Mouse (Mus musculus) right cerebral cortex, adult 18-20 months (tissue): ENCODE results near the gene Trarg1.

ENCODE experiments used
- DNase-seq: peaks from one replicate; pipeline ENCODE4 v3.0.0; 2022; ENCODE audit warnings: mixed read lengths

The Trarg1 gene

DNA sequence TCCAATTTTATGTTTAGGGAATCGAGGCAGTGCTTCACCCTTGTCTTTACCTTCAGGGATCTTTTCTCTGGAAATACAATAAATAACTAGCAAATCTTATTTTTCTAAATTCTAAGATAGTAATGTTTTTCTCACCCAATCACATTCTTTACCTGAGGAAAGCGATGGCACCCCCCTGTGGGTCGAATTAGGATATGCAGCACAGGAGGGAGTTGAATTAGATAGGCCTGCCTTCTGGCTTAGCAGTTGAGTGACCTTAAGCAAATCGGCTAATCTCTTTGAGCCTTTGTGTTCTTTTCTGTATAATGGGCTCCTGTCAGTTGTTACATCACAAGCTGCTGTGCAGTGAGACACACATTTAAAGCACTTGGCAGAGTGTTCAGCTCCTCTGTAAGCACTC is 4.9 kb upstream of the Trarg1 start:
- no peak for DNase-seq

DNA sequence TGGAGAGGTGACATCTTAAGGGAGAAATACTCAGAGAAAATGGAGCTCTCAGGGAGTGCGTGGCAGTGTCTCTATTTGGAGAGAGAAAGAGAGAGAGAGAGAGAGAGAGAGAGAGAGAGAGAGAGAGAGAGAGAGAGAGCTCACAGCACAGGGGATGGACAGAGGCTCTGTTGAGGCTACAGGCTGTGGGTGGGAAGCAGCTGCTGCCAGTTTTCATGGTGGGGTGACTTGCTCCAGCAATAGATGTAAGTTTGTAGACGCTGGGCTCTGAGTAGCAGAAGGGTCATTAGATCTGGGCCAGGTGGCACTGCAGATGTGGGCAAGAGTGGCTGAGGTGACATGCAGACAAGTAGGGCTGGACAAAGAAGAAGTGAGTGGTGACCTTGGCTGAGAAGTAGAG is 6.0 kb downstream of the Trarg1 start:
- DNase-seq = no peak

DNA sequence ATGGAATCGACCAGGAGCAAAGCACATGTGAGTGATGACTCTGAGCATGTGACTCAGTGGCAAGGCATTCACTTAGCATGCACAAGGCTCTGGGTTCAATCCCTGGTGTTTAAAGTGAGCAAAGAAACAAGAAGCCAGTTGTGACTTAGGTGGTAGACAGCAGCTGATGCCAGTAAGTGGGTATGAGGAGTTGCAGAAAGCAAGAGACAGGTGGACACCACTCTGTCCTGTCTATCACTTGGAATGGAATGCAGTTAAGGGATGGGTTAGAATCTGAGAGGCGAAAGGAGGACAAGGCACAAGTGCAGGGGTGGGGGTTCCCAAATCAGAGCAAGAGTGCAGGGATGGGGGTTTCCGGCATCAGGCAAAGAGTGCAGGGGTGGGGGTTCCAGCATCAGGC is 12.5 kb downstream of the Trarg1 start:
- DNase-seq = no peak

DNA sequence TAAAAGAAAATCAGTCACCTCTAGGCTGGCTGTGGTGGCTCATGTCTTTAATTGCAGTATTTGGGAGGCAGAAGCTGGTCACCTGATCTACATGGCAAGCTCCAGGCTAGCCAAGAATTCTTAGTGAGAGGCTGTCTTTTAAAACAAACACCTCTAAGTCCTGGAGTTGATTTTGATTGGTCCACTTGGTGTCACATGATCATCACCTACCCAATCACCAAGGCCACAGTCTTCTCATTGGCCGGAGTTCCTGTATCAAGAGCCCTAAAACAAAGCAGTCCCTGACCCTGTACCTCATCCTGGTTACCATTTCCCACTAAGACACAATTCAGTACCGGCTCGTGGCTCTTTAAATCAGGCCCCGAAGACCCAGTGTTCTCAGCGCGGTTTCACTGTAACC is 16.2 kb downstream of the Trarg1 start:
- DNase-seq = peak; percentile 45

DNA sequence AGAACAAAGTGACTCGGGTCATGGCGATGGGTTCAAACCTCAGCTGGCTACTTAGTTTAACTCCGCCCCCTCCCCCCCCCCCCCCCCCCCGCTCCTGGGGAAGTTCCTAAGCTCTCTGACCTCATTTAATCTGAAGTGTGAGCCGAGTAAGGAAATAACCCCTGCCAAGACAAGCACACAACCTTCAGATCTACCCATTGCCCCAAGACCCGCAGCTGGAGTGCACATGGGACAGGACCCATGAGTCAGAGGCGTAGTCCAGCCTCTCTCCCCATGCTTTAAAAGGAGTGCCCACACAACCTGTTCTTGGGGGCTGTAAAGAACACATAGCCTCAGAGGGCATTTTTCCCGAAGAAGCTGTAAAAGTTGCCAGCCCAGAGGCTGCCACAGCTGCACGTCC is 20.0 kb downstream of the Trarg1 start:
- DNase-seq = no peak

DNA sequence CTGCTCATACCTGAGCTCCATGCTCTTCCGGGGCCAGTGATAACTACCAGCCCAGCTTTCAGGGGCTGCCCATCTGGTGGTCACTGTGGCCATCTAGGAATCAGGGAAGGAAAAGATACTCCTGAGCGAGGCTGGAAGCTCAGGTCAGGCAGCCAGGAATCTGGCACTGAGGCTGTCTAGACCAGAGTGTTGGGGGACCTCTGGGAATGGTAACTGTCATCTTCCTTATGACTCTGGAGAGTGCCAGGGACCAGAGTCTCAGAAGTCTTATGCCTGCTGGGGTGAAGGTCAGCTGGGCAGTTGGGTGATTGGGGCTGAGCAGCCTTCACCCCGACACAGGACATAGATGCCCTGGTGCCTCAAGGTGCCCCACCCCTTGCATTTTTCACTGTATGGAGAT is 28.0 kb downstream of the Trarg1 start:
- DNase-seq = no peak

DNA sequence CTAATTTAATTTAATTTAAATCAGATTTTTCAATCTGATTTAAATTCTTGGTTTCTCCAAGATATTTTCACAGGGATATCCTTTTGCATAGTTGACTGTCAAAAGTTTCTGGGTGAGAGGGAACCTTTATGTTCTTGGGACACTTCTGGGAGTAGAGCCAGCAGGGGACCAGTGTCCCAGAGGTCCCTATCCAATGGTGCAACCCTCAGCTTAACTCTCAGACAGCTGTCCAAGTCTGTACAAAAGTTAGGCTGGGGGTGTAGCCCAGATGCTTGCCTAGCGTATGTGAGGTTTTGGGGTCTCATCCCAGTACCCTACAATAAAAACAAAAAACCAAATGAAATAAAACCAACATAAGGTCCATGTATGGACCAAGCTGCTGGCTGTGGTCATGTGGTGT is 28.5 kb downstream of the Trarg1 start:
- DNase-seq = no peak

DNA sequence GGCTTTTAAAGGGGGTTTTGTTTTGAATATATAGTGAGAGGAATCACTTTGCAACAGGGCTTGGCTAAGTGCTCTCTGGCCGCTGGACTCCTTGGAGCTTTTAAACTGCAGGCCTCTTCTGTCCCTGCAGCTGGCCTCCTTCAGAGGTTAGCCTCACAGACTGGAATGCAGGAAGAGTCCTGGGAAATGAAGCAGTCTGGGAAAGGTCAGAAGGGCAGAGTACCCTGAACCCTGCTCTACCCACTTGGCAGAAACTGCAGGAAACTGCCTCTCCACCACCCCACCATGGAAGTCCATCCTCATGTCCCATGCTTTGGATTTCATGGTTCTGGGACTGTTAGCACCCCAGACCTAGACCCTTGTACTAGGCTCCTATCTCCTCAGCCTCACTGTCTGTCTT is 29.3 kb downstream of the Trarg1 start:
- DNase-seq = no peak

DNA sequence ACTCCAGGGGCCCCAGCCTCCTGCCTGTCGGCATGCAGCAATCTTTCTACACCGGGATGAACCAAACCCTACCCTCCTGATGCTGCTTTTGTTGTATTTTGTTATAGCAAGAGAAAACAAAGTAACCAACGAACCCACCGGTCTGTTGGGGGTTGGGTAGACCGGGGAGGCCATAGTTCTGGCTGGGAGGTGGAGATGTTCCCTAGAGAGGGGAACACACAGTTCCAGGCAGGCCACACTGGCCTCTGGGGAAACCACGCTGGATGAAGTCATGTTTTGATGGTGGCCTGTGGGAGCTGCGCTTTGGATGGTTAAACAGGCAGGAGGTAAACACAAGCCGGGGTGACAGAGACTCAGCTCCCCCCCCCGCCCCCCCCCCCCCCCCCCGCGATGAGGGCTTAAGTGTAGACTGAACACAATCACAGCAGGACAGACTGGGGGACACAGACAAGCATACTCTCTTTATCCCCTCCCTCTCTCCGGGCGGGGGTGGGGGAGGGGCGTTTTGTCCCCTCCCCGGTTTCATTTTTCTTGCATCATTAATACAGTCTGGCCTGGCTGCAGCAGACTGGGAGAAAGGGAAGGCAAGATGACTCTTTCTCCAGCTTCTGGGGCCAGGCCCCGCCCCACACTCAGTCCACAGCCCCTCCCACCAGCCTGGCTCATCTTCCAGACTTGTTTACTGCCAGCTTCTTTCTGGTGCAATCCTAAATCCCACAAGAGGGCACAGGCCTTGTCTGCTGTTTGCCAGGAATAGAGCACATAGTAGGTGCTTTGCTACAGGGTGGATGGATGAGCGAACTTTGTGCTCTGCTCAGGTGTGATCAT is 30.2 kb downstream of the Trarg1 start:
- DNase-seq = no peak

DNA sequence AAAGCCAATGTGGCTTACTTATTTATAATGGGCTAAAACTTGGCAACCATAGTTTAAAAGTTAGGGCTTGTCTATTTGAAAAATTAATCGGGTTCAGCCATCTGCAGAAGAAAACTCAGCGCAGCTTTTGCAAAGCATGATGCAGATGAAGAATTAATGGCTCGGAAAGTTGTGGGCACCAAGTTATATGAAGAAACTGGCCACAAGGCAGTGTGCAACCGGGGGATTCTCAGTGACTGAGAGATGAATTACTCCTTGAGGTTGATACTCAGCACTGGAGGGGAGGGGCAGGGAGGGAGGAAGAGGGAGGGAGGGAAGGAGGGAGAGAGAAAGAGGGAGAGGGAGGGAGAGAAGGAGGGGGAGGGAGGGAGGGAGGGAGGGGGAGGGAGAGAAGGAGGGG is 37.4 kb downstream of the Trarg1 start:
- no peak for DNase-seq

DNA sequence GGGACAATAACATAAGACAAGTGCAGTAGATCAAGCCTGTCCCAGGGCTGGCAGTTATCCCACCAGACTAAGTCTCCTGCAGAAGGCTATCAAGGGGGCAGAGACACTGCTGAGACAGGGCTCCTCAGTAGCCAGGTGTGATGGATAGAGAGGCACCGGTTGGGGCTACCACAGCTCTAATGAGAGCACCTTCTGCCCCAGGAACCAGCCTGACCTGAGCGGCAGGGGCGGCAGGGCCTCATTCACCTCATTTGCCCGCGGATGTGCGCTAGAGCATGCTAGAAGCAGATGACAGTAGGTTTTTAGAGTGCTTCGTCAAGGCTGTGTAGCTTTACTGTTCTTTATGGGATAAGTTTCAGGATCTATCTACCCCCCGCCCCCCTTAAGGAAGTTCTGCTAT is 44.3 kb downstream of the Trarg1 start:
- DNase-seq = no peak

DNA sequence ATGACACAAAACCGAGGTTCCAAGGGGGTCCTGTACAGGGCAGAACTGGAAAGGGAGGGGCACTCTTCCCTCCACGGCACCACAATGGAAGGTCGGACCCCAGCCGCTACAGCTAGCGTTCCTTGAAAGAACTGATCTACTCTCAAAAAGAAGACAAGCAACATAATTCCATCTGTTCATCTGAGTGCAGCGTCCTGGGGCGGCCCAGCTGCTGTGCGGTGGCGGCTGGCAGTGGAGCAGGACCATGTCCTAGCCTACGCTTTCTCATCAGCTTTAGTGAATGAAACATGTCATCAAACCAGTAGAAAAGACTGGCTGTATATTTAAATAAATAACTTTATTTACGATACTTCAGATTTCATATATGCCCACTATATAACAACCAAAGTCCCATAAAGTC is 48.5 kb downstream of the Trarg1 start:
- DNase-seq = no peak

DNA sequence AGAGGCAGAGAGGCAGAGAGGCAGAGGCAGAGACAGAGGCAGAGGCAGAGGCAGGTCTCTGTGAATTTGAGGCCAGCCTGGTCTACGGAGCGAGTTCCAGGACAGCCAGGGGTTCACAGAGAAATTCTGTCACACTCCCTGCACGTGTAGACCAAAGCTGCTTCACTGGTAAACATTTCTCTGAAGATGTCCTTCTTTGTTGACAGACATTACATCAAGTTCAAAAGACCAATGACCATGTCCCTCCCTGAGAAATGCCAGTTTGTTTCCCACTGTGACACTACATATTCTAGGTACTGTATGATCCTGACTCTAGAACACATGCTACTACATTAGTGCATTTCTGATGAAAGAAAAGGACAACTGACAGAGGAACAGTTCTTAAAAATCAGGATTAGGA is 51.0 kb downstream of the Trarg1 start:
- no peak for DNase-seq

DNA sequence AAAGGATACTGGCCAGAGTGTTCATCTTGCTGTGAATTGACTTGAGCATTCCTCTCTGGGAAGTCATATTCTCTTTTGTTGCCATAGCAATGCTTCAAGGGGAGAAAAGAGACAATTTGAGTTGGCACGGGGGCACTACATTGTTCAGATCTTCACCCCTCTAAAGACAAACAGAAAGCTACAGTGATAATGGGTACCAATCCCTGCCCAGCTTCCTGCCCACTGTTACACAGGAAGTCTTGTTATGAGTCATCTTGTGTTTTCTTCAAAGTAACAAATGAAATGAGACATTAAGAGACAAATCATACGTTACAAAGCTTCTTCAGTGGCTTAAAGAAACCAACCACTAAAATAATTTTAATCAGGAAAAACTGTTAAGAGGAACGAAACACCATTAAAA is 55.0 kb downstream of the Trarg1 start:
- DNase-seq = no peak

DNA sequence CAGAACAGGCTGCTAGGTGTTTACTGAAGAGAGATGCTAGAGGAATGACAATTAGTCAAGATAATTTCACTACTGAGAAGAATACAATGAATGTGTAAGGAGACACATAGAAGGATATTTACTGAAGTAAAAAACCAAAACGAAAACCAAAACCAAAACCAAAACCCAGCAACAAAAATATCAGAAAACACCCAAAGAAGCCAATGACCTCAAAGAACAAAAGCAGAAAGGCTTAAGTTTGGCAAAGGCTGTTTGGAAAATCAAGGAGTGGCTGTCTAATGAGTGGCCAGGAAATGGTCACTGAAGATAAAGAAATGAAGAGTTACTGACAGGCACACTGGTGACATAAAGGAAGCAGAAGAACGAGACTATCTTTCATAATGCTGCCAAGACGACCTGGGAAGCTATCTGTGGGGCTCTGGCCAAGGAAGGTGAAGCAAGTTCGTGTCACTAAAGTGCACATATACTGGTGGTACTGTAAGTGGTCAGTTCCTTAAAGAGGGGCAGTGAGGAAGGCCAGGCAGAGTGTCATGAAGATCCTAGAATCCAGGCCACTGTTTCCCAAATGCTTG is 56.2 kb downstream of the Trarg1 start:
- DNase-seq = no peak

DNA sequence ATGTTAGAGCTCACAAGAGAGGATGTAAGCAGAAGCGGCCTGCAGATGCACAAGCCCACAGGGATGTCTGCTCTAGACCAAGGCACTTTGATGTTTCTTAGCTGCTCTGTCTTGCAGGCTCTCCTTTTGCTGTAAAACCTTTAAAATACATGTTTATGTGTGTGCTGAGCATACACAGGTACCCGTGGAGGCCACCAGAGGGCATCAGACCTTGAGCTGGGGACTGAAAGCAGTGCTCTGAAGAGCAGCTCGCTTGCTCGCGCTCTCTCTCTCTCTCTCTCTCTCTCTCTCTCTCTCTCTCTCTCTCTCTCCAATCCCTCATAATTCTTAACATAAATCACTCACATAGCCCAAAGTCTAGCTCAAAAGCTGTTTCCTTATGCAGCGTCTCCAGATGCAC is 59.5 kb downstream of the Trarg1 start:
- DNase-seq = no peak

DNA sequence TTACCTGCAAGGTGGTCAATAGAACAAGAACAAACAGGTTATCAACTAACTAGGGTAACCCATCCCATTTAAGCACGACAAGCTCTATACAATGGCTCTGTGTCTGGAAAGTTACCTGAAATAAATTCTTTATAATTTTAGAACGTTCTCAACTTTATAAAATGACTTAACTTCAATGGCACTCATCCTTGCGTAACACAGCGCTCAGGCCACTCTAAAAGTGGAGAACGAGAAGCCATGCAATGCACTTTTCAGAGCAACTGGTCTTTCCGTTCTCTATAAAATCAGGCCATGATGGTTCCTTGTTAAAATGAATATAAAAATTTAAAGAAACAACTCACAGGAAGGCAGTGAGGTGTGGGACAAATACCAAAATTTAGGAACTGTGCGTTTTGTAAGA is 62.9 kb downstream of the Trarg1 start:
- DNase-seq = no peak

DNA sequence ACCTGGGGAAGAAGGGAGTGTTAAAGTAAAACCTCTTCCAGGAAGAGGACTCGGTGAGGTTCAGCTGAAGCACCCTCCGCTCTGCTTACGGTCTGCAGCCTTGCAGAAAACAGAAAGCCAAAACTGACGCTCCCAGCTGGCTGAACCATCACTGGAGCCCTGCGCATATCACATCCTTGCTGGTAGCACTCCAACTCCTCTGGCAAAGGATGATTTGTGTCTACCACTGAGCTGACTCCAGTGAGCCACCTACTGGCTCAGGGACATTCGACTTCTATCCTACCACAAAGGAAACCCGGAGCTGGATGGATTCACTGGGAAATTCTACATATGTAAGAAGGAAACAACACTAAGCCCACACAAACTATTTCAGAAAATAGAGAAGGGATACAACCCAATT is 64.9 kb downstream of the Trarg1 start:
- peak; percentile 65 for DNase-seq

DNA sequence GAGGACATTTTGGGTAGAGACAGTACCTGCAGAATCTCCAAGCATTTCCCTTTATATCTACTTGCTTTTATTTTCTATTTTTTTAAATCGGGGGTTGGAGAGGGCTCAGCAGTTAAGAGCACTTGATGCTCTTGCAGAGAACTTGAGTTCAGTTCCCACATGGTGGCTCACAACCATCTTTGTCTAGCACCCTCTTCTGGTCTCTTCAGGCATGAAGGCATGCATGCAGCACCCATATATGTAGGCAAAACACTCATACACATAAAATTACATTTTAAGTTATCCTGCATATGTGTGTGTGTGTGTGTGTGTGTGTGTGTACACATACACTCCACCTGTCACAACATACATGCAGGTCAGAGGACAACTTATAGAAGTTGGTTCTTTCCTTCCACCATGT is 66.3 kb downstream of the Trarg1 start:
- no peak for DNase-seq
